Mouse (Mus musculus) CD4-positive helper T cell, adult 2 months (primary cell): ENCODE measurements around the gene Gpc6.

Experiments used
- DNase-seq: peaks from one replicate; pipeline ENCODE4 v3.0.0-alpha.2; 2012; ENCODE audit warnings: low read depth, missing footprints, low spot score

The Gpc6 gene

DNA sequence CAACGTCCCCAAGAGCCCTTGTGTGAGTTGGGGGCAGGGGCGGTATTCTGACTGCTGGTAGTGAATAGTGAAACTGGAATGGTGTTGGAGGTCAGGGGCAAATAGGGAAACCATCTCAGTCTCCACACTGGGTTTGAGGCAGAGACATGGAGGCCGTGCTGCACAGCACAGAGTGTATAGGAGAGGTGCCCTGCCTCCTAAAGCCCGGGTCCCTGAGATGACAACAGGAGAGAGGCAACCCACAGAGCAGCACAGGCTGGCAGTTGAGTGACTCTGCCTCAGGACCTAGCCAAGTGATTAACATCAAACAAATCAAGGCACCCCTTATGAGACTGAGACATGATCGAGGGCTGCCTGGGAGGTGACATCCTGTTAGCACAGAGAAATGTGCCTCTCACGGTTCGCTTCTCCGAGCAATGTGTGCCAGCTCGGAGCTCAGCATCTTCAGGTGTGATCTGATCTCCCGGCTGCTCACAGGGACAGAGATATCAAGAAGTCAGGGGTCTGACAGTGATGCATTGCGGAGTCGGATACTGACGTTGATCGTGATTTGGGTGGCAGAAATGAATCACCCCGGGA lies 860.5 kb downstream of the Gpc6 start:
- DNase-seq: no peak

DNA sequence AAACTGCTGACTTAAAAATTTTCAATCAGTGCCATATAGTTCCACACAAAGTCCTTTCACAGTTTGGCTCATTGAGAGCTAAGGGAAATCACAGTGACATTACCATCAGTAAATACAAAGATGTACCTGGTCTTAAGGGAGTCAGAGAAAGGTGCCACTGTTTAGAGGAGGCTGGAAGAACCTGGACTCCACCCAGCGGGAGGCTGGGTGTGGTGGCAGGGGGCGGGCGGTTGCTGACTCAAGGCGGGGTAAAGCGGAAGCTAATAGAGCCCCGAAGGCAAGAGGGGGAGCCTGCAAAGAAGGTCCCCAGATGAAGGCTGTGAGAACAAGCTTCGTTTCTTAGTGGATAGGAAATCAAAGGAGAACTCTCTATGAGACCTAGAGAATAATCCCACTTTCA lies 861.5 kb downstream of the Gpc6 start:
- DNase-seq: no peak

DNA sequence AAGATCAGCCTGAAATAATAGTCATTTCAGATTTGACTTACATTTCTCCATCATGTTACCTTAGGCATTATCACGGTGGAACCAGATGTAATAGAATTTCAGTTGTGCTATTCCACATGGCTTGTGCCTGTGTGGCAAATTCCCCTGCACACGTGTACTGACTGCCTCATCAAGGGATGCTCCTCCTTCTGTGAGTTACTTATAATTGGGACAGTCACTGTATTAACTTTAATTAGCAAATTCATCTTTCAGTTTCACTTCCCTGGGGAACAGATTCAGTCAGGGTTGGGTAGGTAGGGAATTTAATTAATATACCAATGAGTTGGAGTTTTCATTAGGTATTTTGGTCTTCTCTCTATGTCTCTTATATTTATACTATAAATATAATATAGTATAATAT lies 869.8 kb downstream of the Gpc6 start:
- no peak for DNase-seq

DNA sequence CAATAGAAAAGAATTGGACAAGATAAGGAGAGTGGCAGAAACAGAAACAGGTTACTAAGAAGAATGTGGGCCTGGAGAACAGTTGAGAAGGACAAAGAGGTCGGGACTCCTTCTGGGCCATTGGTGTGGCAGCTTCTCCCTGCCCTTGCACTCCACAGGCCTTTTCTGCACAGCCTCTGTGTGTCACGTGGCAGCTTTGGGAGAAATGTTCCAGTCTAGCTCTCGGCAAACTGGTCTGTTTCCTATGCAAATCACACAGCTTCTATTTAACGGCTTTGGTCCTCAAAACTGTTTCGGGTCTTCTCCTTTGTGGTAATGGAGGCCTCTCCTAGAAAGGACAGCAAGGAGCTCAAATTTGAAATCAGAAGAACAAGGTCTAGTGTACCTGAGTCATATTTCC lies 871.5 kb downstream of the Gpc6 start:
- DNase-seq: no peak

DNA sequence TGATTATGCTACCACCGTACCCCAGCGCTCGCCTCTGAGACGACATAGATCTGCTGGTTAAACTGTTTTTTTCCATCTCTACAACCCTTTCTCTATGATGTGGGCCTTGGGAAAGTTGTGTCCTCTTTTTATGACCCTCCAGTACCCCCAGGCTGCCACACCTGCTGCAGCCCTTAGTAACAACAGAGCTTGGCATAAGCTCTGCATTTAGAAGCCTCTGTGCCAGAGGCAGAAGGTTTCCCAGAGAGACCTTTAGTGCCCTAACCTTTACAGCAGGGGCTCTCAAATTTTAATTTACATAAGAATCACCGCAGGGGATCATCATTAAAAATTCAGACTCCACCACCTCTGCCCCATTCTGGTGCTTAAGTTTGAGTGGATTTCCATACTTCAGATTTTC lies 875.3 kb downstream of the Gpc6 start:
- DNase-seq: no peak

DNA sequence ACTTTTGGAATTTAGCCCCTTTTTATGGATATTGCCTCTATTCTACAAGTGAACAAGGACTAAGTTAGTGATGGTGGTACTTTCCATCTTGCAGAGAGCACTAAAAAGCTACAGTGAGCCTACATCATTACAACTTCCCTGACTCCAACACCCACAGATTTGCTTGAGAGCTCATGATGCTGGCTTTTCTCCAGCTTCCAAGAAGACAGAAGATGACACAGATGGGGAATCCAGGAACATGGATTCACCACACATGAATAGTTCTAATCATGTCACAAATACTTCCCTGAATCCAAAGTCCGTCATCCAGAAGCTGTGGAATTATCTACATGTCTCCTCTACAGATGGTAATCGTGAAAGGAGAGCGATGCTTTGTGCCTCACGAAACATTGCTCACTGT lies 882.7 kb downstream of the Gpc6 start:
- no peak for DNase-seq

DNA sequence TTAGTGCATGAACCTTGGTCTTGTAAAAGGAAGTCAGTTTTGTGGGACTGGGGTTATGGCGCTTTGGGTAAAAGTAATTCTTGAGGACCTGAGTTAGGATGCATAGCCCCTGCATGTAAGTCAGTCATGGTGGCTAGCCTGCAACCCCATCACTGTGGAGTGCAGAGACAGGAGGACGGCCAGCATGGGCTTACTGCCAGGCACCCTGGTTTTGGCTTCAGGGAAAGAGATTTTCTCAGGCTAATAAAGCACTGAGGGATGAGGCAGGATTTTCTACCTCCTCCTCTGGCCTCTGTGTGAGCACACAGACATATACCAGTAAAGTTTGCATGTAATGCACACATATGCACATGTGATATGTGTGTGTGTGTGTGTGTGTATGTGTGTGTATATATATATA lies 883.2 kb downstream of the Gpc6 start:
- DNase-seq: no peak

DNA sequence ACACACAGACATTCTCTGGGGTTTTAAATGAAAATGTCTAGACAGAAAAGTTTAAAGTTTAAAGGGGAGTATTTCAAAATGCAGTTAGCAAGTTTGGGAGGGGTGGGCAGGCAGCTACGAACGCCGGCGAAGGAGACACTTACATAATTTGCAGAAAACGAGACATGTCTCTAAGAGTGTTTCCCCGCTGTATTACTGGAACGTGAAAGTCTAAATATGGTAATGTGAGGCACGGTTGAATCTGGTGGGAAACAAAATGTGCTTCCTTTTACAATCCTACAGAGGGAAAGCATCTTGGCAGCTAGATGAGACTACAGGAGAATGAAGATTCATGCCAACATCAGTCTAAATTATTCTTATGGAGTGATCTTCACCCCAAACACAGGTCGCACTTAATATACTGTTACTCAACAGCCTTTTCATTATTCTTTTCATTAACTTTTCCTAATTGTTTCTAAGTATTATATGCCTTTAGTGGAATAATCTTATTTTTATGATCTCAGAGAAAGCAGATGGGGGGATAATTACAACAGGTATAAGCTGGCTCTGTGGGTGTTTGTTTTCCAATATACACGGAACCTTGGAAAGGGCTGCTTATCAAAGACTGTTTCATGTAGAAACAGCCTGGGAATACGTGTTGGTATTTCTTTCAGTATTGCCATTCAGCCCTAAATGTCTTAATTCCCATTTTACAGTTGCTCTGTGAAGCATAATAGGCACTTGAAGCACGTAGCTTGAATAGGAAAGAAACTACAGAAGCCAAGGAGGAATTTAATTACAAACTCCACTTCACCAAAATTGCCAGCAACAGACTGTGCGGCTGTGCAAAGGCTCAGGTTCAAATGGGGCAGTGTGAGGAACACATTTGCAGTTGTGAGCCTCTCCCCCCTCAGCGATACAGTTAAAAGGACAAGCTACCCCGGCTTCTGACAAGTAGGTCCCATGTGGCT lies 885.5 kb downstream of the Gpc6 start:
- no peak for DNase-seq

DNA sequence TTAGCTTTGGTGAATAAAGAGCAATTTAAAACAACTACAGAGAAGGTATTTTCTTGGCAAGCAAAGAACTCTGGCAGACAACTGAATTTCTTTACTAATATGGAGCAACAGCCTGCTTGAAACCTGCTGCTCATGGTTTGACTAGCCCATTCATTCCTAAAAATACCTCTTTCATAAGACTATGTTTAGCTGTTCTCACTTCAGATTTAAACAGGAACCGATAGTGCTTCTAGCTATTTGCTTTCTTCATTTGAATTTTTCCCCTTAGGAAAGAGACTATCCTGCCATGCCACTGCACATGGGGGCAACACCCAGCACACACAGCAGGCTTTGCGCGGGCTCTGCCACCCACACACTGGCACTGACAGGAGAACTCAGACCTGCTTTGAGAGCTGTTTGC lies 888.4 kb downstream of the Gpc6 start:
- DNase-seq: no peak

DNA sequence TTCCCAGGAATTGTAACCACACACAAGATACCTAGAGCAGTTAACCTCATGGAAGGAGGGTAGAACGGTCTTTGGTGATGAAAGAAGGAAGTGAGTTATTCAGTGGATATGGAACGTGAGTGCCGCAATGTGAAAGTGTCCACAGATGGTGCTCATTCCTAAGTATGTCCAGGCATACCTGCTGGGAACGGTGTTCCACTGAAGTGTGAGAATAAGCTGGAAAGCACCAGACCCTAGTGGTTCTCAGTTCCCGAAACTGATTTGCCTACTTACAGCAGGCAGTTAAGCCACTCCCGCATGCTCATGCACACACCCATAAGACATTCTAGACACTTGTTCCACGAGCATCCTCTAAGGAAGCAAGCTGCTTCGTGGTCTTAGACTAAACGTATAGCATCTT lies 890.9 kb downstream of the Gpc6 start:
- DNase-seq: no peak

DNA sequence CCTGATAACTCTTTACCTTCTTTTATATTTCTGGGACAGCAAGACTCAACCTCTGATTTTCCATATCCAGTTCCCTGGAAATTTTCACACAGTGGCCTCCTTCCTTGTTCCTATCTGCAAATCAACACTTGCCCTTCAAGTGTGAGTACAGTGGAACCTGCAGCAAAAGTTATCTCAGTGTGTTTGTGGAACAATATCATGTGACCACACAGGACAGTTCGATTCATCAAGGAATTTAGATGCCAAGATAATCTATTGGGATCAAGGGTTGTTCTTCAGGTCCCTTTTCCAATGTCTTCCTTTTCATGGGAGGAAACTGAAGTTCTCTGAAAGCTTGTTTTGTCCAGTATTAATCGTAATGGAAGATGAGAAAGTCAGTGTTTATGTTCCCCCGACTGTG lies 891.6 kb downstream of the Gpc6 start:
- no peak for DNase-seq

DNA sequence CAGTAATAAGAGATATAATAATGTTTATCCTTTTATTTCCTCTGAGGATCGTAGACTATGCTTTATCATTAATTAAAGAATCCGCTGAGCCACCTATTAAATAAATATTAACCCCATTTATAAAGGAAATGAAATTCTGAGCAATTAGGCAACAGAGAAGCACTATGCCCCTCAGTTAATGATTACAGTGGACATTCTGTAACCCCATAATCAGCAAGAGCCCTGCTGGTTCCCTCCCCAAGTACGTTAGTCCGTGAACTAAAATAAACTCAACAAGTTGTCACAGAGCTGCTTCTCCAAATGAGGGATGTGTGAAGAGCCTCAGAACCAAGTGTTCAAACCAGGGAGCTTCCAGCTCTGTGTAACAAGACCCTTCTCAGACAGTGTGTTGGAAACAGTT lies 892.1 kb downstream of the Gpc6 start:
- no peak for DNase-seq

DNA sequence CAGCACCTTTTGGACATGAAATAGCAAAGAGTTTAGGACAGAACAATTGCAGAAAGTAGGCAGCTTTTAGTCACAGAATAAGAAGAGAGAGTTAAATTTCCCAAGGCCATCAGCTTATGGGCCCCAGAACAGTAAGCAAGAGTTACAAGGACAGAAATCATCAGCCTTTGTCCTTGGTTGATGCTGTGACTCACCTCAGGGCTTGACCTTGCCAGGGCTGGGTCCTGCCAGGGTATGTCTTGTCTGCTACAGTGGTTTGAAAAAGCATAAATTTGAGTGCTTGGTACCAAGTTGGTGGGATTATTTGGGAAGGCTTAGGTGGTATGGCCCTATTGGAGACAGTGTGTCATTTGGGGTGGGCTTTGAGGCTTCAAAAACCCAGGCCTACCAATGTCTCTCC lies 899.4 kb downstream of the Gpc6 start:
- no peak for DNase-seq

DNA sequence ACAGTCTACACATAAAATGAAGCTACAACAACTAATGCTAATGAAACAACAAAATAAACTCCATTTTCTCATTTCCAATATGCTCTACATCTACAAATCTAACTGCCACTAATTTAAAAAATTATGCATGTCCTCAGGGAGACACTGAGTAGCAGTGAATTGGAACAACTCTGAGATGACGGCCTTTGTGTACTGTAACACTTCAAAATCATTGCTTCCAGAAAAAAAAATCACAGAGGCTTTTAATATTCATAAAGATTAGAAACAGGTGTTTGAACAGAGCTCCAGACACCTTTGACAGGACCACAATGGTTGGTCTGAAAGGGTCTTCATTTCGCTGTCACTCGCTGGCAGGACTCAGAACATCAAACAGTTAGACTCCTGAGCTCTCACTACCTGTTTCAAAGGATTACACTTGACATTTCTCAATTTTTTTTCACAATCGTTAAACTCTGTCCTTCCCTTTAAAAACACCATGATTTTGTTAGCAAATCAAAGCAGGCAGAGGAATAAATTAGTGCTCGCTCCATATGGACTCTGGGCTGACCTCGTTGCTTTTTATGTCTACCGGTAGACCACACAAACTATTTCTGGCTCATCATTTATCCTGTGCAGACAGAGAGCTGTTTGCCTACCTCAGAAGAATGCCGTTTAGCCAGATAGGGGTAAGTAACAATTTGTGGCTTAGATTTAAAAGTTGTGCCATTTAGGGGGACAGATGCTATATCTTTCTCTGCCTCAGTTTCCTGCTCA lies 901.4 kb downstream of the Gpc6 start:
- no peak for DNase-seq

DNA sequence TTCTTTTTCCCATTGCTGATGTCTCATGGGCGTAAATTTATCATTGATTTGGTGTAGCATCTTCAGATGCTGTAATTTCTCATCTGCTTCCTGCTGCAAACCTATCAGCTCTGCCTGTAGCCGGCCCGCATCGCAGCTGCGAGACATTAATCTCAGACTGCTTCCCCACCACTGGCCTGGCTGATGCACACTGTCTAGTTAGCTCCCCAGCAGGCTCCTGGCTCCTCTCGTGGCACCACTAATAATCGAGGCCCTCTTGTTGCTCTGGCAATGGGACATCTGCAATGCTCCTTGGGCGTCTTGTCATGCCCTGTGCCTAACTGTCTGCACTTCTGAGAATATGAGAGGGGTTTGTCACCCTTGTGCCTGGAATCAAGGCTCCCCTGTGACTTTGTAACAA lies 906.2 kb downstream of the Gpc6 start:
- DNase-seq: no peak

DNA sequence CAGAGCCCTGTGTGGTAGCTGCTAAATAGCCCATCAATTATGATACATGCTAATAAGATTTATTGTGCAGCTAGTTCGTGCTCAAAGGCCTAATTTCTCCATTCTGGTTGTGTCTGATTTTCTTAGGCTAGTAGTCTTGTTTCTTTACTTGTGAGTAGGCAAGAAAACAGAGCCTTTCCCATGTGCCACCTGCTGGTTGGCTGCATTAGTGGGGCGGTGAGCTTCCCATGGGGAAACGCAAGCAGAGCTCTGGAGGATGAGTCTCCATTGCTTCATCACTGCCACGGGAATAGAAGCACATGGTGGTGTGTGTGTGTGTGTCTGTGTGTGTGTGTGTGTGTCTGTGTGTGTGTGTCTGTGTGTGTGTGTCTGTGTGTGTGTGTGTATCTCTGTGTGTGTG lies 906.6 kb downstream of the Gpc6 start:
- no peak for DNase-seq

DNA sequence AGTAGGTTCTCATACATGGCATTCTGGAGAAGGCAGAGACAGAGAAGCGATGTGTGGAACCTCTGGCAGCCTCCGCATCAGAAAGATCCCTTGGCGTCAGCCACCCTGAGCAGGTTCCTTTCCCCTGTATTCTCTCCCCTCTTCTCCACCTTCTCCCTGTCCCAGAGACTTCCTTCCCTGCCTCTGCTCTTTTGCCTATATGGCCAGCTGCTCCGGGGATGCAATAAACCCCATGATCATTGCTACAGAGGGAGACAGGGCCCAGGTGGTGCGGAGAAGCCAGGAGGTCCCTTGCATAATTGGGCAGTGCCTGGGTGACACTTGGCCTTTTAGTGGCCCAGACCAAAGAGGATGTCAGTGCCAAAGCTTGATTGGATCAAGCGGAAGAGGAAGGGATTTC lies 910.4 kb downstream of the Gpc6 start:
- no peak for DNase-seq

DNA sequence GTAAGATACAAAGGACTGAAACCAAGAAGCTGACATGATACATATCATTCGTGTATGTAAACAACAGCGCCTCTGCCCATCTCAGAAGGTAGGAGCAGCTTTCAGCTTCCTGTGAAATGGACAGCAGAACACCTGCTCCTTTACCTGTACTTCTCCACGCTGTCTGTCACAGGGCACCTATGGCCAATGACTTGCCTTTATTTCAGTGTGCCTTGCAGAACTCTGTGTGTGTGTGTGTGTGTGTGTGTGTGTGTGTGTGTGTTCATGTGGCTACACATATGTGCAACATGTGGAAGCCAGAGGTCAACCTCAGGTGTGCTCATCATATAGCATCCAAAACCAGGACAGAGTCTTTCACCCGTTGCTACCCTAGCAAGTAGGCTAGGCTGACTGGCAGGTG lies 911.9 kb downstream of the Gpc6 start:
- DNase-seq: no peak

DNA sequence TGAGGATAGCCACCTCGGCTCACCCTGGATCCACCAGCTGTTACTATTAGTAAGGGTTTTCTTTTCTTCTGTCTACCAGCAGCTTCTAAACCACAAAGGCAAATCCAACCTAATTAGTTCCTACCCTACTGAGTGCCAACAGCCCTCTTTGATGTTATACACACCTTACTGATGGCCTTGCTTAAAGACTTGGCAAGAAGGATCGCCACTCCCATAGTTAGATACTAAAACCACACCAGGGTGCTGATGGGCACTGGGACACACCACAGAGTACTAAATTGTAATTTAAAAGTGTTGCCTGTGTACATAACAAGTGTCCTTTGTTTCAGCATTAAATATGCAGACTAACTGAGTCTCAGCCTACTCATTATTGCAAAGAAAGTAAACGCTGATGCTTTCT lies 912.6 kb downstream of the Gpc6 start:
- DNase-seq: no peak

DNA sequence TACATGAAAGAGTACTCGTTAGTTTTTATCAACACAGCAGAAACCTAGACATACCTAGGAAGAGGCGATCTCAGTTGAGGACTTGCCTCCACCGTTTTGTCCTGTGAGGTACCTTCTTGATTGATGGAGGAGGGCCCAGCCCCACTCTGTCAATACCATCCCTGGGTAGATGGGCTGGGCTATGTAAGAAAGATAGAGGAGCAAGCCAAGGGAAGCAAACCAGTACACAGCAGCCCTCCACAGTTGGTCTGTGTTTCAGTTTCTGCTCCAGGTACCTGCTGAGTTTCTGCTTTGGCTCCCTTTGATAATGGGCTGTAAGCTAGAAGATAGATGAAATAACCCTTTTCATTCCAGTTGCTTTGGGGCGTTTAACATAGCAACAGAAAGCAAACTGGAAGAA lies 916.1 kb downstream of the Gpc6 start:
- no peak for DNase-seq

DNA sequence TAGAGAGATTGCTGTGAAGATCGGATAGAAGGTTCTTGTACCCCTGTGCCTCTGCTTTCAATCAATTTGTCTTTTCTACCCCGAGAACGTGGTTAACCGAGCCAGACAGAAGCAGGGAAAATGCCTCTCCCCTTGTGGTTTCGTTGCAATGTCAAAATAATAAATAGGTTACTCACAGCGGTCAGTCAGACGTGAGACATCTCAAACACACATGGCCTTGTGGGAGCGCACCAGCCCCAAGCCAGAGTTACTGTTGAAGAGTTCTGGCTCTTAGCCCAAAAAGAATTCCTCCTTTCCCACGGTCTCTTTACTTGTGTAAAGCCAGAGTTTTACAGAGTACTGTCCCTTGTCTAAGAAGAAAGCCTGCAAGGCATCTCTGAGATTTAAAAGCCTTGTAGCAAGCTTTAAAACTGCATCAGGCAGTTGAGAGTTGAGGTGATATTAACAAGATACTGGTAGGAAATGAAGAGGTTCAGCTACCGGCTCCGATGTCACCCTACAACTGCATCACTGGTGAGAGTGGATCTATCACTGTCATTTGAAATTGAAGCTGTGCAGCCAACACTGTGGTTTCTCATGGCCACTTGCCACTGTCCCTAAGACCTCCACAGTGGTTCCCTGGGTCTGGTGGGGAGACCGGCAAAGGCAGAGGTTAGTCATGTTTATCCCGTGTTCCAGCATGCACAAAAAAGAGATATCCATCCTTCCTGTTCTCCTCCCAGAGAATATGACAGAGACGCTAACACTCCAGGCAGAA lies 916.9 kb downstream of the Gpc6 start:
- DNase-seq: no peak
